Mouse (Mus musculus) heart, adult 2 months (tissue): ENCODE measurements around the gene Lhpp. TPM values are rescaled to one million over a fixed set of nuclear protein-coding genes. Genes with fewer than 3 reads are reported as not detected.

Source experiments
- DNase-seq, 2 experiments: peaks; one replicate each; pipeline ENCODE4 v3.0.0; 2021
- H3K27ac ChIP-seq: fragments of 200-600 bp; 2 replicates; pipeline ENCODE4 v1.8.1; 2022
- H3K27me3 ChIP-seq: fragments of 200-500 bp; 2 replicates; pipeline ENCODE4 v1.6.1; 2012; ENCODE audit warnings: mild to moderate bottlenecking, low read length, inconsistent platforms, mixed read lengths; ENCODE audit not compliant: control insufficient read depth, insufficient read depth
- H3K36me3 ChIP-seq: fragments of 200-500 bp; 2 replicates; pipeline ENCODE4 v1.6.1; 2012; ENCODE audit warnings: low read length, inconsistent platforms; ENCODE audit not compliant: control insufficient read depth, insufficient read depth
- H3K4me1 ChIP-seq: fragments of 200-500 bp; 2 replicates; pipeline ENCODE4 v1.6.1; 2011; ENCODE audit warnings: low read length; ENCODE audit not compliant: control insufficient read depth, insufficient read depth
- H3K4me3 ChIP-seq: fragments of 200-600 bp; 2 replicates; pipeline ENCODE4 v1.8.1; 2022
- H3K79me2 ChIP-seq: fragments of 200-500 bp; replicated peaks from 2 replicates; pipeline ENCODE4 v1.6.1; 2012; ENCODE audit warnings: mild to moderate bottlenecking, inconsistent platforms, low read length, moderate library complexity, mixed read lengths; ENCODE audit not compliant: control insufficient read depth, insufficient read depth
- H3K9ac ChIP-seq: fragments of 200-500 bp; 2 replicates; pipeline ENCODE4 v1.6.1; 2012; ENCODE audit warnings: low read depth, mild to moderate bottlenecking, control low read depth, inconsistent platforms, low read length, mixed read lengths
- CTCF ChIP-seq: fragments of 200-600 bp; IDR thresholded peaks from 2 replicates; pipeline ENCODE4 v1.8.1; 2022; ENCODE audit warnings: antibody characterized with exemption, mild to moderate bottlenecking, moderate library complexity
- EP300 ChIP-seq: fragments of 200-500 bp; IDR thresholded peaks from 2 replicates; pipeline ENCODE4 v1.6.1; 2011; ENCODE audit warnings: low read depth, low read length, control low read depth; ENCODE audit not compliant: insufficient read depth
- POLR2A ChIP-seq: fragments of 200-500 bp; IDR thresholded peaks from 2 replicates; pipeline ENCODE4 v1.6.1; 2011; ENCODE audit warnings: mild to moderate bottlenecking, low read depth, low read length, control low read depth; ENCODE audit not compliant: insufficient read depth
- WGBS: fragments of 180-500 bp; shearing (Covaris S2); methylation state at CpG from one replicate; pipeline ENCODE4 v1.1.7; 2018; 5-methylcytosine and 5-hydroxymethylcytosine counted together
- intact Hi-C: fragments of 180-260 bp; cut with DNase I; formaldehyde crosslinking; loops from one replicate; pipeline ENCODE4 v1.15.1; 2025
- polyA plus RNA-seq: library from polyadenylated mRNA; depleted of rRNA; stranded (reverse); fragments of >200 nt; gene quantifications from 2 replicates; pipeline ENCODE4 v1.2.3, GENCODE M21; 2012
- total RNA-seq, 2 experiments: library from RNA; stranded (reverse); gene quantifications; 2 replicates each; pipeline ENCODE4 v1.2.3; 2021

Lhpp gene
- total and polyA plus RNA-seq, 3 experiments = 13.8 to 22.0 (median 13.9) TPM

DNA sequence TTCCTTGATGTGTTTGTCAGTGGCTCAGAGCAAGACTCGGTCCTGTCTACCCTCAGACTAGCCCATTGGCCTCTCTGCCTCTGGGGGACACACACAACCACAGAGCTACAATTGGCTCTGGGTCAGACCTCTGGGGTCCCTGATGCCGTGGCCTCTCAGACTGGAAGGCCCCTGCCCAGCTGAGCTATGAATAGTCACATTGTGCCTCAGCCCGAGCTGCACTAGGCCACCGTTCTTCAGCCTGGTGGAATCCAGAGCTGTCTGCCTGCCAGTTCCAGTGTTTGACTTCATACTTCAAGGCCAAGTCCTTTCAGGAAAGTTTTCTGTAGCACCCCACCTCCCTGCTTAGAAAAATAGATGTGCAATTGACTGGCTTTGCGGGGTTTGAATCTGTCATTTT lies 78.3 kb downstream of the Lhpp start:
- Histone ChIP-seq H3K9ac (no peak overlapping the region), H3K4me3 (no peak overlapping the region), H3K4me1 (peaks cover 25% of the 10 kb centered on the region), H3K36me3 (no peaks in the 10 kb centered on the region), H3K79me2 (no peaks in the 10 kb centered on the region), H3K27me3 (no peaks in the 10 kb centered on the region), H3K27ac (peak overlapping the region; percentile 34)
- 34% methylated on average over 5 of the region's 5 CpGs for WGBS
- TF ChIP-seq EP300 (no peak), CTCF (no peak), POLR2A (no peak)
- peak in 1 of 2 experiments; percentile 51 for DNase-seq
- intact Hi-C loops = no loop called here

DNA sequence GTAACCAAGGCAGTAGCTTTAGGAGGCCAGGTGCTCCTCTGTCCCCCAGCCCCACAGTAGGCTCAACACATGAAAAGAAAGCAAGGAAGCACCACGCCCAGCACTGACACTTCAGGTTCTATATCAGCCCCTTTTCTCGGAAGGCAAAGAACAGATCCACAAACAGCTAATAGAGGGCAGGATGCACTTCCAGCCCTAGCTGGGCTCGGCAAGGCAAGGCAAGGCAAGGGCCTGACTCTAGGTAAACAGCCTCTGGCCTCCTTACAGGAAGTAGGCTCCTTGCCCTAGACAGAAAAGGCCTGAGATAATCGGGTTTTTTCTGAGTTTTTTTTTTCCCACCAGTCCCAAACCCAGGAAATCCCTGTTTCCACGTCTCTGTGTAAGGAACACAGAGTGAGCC lies 79.3 kb downstream of the Lhpp start:
- WGBS = 49% methylated on average over 5 of the region's 5 CpGs
- peak overlapping the region; percentile 20; the same call in 1 of the 2 replicates for H3K27ac ChIP-seq

GRCm38 (mm10) chr7:132690716-132691472 lies 80.5 kb downstream of the Lhpp start:
- 93% methylated on average over 14 of the region's 14 CpGs for WGBS
- Histone ChIP-seq H3K79me2 (no peaks in the 10 kb centered on the region), H3K4me1 (peaks cover 25% of the 10 kb centered on the region), H3K9ac (no peak overlapping the region), H3K36me3 (no peaks in the 10 kb centered on the region), H3K27me3 (no peaks in the 10 kb centered on the region), H3K4me3 (no peak overlapping the region), H3K27ac (no peak overlapping the region)
- TF ChIP-seq EP300 (no peak), POLR2A (no peak), CTCF (no peak)
- DNase-seq = no peak
- intact Hi-C loops = no loop called here

More for the DNA sequence above, 79.3 kb downstream of the Lhpp start:
- Histone ChIP-seq H3K79me2 (no peaks in the 10 kb centered on the region), H3K4me3 (no peak overlapping the region), H3K27me3 (no peaks in the 10 kb centered on the region), H3K4me1 (peaks cover 25% of the 10 kb centered on the region), H3K9ac (no peak overlapping the region), H3K36me3 (no peaks in the 10 kb centered on the region)
- no peak for DNase-seq
- no peak for TF ChIP-seq CTCF
- intact Hi-C loops = no loop called here

DNA sequence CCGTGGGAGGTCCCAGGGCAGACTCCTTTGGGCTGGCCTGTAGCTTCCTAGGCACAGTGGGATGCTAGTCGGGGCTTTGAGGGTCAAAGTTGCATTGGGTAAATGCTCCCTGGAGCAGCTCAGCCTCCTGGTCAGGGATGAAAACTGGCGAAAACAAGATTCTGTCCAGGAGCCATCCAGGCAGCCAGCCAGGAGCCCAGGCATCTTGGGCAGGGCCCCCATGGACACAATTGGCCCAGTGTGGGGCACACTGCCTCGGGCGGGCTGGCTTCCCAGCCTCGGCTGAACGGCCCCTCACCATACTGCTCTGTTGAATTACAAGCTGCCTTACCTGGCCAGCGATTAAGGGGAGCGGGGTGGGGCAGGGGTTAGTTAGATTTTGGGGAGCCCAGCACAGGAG lies 82.3 kb downstream of the Lhpp start:
- 80% methylated on average over 9 of the region's 9 CpGs for WGBS
- Histone ChIP-seq H3K4me1 (peaks cover 20% of the 10 kb centered on the region), H3K79me2 (no peaks in the 10 kb centered on the region), H3K4me3 (no peak overlapping the region), H3K9ac (no peak overlapping the region), H3K36me3 (no peaks in the 10 kb centered on the region), H3K27me3 (no peaks in the 10 kb centered on the region), H3K27ac (no peak overlapping the region)
- intact Hi-C loops = no loop called here
- TF ChIP-seq POLR2A (no peak), EP300 (no peak), CTCF (no peak)
- DNase-seq = no peak

DNA sequence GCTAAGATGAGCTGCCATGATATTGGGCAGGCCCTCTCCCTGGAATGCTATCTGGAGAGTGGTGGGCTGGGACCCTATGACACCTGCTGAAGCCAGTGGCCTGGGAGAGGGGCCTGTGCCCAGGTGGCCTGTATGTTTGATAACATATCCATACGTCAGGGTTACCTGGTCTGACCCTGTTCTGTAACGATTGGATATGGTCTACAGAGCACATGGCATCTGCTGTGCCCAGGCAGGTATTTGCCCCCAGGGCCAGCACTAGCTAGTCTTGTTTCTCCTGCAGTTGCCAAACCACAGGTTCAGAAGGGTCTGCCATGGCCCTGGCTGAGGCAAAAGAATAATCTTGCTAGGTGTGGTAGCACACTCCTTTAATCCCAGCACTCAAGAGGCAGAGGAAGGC lies 83.1 kb downstream of the Lhpp start:
- TF ChIP-seq CTCF = no peak
- TF ChIP-seq POLR2A = no peak
- TF ChIP-seq EP300 = no peak

DNA sequence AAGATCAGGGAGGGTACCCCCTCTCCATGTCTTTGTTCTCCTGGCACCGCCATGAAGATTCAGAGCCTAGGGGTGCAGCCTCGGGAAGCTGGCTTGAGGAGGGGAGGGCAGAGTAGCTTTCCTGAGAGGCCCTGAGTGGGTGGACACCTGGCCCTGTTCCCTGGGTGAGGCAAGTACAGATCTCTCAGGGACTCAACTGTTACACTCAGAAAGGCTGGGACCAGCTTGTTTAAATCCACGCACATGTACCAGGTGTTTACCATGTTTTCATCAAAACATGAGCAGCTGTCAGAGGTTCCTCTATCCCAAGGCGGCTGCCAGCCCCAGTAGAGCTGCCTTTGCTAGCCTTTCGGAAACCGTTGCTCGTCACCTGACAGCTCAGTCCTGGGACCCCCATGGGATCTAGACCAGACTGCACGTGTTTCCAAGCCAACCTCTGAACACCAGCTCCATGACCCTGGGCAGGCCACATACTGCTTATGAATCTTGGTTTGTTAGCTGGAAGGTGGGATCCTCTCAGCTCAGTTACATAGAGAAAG lies 86.9 kb downstream of the Lhpp start:
- intact Hi-C loops = no loop called here
- Histone ChIP-seq H3K27ac (no peak overlapping the region), H3K27me3 (no peaks in the 10 kb centered on the region), H3K4me1 (peaks cover 6% of the 10 kb centered on the region), H3K79me2 (no peaks in the 10 kb centered on the region), H3K9ac (no peak overlapping the region), H3K36me3 (no peaks in the 10 kb centered on the region), H3K4me3 (no peak overlapping the region)
- no peak for DNase-seq
- WGBS = 85% methylated on average over 8 of the region's 8 CpGs
- TF ChIP-seq CTCF (no peak), EP300 (no peak), POLR2A (no peak)

More for the DNA sequence above, 83.1 kb downstream of the Lhpp start:
- H3K27me3 ChIP-seq = no peaks in the 10 kb centered on the region
- no peak for DNase-seq
- no peak overlapping the region for H3K4me3 ChIP-seq
- H3K9ac ChIP-seq = no peak overlapping the region
- H3K36me3 ChIP-seq = no peaks in the 10 kb centered on the region
- no peaks in the 10 kb centered on the region for H3K79me2 ChIP-seq
- WGBS = 100% methylated on average over 2 of the region's 2 CpGs
- H3K27ac ChIP-seq = no peak overlapping the region
- intact Hi-C loops = no loop called here
- peaks cover 13% of the 10 kb centered on the region for H3K4me1 ChIP-seq
